Mouse (Mus musculus): ENCODE measurements at regions not wholly inside any gene's neighbourhood (a gene's known extent, or its start where the extent isn't known, plus 50 kb on each side); places are given as distances from the start of the nearest gene placed in this dataset.

GRCm38 (mm10) chr13:42592945-42593344 is 87.5 kb upstream of the Phactr1 start:
- CTCF ChIA-PET, result no interaction called here

GRCm38 (mm10) chr13:42593488-42594170 is 86.8 kb upstream of the Phactr1 start:
- CTCF ChIA-PET, result no interaction called here

- CTCF ChIA-PET, result interaction anchor here (0.7 kb wide), 1 partner anchor 27 kb away, joined by 3 read pairs; no protein-coding TSS in a partner anchor
These were observed 85.2 kb upstream of the Phactr1 start for GRCm38 (mm10) chr13:42595180-42595579.

- CTCF ChIA-PET, result no interaction called here
These were observed 82.6 kb upstream of the Phactr1 start for GRCm38 (mm10) chr13:42597781-42598180.

DNA sequence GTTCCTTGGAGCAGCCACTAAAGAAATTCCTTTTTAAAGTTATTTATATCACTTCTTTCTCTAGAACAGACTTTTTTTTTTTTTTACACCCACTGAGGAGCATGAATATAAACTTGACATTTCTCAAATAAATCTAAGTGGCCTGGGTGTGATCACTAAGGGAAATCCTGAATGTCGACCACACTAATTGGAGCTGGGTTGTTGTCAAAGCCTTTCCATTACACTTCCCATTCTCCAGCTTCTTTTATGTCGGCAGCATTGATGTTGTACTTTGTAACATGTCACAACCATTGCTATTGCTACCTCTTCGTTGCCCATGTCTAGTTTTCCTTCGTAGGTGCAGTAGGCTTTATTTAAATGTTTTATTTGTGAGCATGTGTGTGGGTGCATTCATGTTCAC is 77.1 kb upstream of the Phactr1 start:
- CTCF ChIA-PET, result no interaction called here

- CTCF ChIA-PET, result no interaction called here
These were observed 72.7 kb upstream of the Phactr1 start for GRCm38 (mm10) chr13:42607735-42608134.

GRCm38 (mm10) chr13:42608963-42609362 is 71.5 kb upstream of the Phactr1 start:
- CTCF ChIA-PET, result no interaction called here

GRCm38 (mm10) chr13:42613326-42613725 is 67.1 kb upstream of the Phactr1 start:
- CTCF ChIA-PET, result no interaction called here

DNA sequence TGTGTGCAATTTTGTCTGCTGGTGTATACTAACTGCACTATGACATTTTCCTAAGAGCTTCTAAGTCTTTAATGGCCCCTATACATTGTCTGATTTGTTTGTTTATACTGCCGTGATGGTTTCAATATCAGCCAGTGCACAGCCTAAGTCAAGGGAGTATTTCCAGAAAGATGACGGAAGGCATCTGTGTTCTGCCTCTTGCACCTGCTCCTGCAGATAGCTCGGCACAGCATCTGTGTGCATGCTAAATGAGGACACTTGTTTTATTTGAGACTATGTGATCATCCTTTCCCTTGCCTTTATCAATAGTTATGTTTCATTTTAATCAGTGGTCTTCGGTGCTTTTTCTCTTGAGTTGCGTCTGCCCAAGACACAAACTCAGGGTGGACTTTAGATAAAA is 64.6 kb upstream of the Phactr1 start:
- CTCF ChIA-PET, result no interaction called here

GRCm38 (mm10) chr13:42617225-42617624 is 63.2 kb upstream of the Phactr1 start:
- CTCF ChIA-PET, result no interaction called here

DNA sequence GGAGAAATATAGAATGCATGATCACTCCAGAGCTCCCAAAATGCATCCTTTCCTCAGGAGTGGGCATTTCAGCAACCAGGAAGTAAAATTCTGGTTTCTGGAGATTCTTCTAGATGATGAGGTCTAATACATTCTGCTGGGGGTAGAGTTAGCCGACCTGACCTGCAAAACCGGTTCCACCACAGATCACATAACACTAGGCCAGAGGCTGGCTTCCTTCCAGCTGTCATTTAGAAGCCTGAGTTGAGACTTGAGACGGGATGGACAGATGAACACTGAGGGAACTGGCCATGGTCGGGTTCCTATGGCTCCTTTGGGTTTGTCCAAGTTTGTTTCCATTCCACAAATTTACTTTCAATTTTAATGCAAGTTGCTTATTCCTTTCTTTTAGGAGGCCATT is 62.6 kb upstream of the Phactr1 start:
- CTCF ChIA-PET, result no interaction called here

DNA sequence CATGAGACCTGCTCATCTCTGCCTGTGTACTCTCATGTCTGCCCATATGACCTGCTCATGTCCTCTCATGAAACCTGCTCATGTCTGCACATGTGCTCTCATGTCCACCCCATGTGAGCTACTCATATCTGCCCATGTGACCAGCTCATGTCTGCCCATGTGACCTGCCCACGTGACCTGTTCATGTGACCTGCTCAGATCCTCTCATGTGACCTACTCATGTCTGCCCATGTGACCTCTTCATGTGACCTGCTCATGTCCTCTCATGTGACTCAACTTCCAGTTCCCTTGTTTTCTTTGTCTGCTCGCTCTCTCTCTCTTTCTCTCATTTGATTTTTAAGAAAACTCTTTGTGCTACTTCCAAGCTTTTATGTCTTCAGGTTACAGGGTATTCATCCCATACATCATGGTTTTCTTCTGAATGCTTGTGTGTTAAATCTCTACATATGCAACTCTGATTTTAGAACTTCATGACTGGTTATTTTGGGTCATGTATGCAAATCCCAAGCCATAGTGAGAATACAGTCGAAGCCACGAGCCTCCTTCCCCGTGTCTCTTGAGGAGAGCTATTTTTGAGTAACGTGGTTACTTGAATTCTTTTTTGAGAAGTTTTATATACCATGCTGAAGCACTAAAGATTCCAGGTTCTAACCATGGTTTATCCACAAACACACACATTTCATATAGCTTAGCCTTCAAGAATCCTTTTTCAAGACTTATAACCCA is 60.7 kb upstream of the Phactr1 start:
- CTCF ChIA-PET, result no interaction called here

- CTCF ChIA-PET, result no interaction called here
These were observed 56.9 kb upstream of the Phactr1 start for GRCm38 (mm10) chr13:42623491-42623890.
